Comparison of ENCODE assay signal across 9 mouse cellular contexts in genomic region chrX:36183625-36184024, GRCm38 (mm10). TPM values are rescaled to one million over a fixed set of nuclear protein-coding genes. Genes with fewer than 3 reads are reported as not detected.
DNase-seq lines count a peak whose midpoint lies in the region; ATAC-seq and TF ChIP-seq lines count a peak whose summit lies in the region.
"Had no signal": no experiment of that assay in that cellular context is flagged by ENCODE, and none has a peak within 500 bp of the region (broad histone marks: within the 10 kb centered on the region; RNA-seq: fewer than 3 reads in every experiment).

No protein-coding gene starts in this region.

- no peaks in the 10 kb centered on the region for H3K36me3 ChIP-seq in forebrain, embryonic 13.5 days (ENCODE audit: poor library complexity, severe bottlenecking)
- H3K36me3 ChIP-seq in forebrain, embryonic 12.5 days (replicated peaks): no peaks in the 10 kb centered on the region
- H3K36me3 ChIP-seq: neural tube, embryonic 12.5 days had no signal

- H3K4me3 ChIP-seq in forebrain, embryonic 13.5 days: no peak overlapping the region
- no peak overlapping the region for H3K4me3 ChIP-seq in forebrain, embryonic 12.5 days (replicated peaks)
- H3K4me3 ChIP-seq in lung, adult 2 months (replicated peaks; ENCODE audit: extremely low read depth, low read depth, low read length): no peak overlapping the region
- H3K4me3 ChIP-seq: neural tube, embryonic 12.5 days had no signal

- 0 out of 2 replicates have a peak, but pooled peaks have one; percentile 57 for ATAC-seq in forebrain, embryonic 13.5 days
- ATAC-seq in forebrain, embryonic 12.5 days (ENCODE audit: low FRiP score): no peak

- no peaks in the 10 kb centered on the region for H3K27me3 ChIP-seq in forebrain, embryonic 13.5 days
- no peaks in the 10 kb centered on the region for H3K27me3 ChIP-seq in forebrain, embryonic 12.5 days
- H3K27me3 ChIP-seq: neural tube, embryonic 12.5 days had no signal

- TF ChIP-seq POLR2A in lung, adult 2 months (IDR thresholded peaks at IDR 0.05; ENCODE audit: borderline replicate concordance, extremely low read depth, low read depth, low read length): no peak

- H3K9me3 ChIP-seq in forebrain, embryonic 13.5 days (replicated peaks): no peaks in the 10 kb centered on the region
- no peaks in the 10 kb centered on the region for H3K9me3 ChIP-seq in forebrain, embryonic 12.5 days
- H3K9me3 ChIP-seq: neural tube, embryonic 12.5 days had no signal

- DNase-seq in ovary, postnatal 14 days (ENCODE audit: low spot score): peak; percentile 17
- no peak for DNase-seq in ovary, adult 18-20 months (ENCODE audit: low spot score)
- DNase-seq in adrenal gland, adult 18-20 months (ENCODE audit: low spot score in 2 of 2): peak; percentile 25 to 39
- peak; percentile 39 for DNase-seq in gastrocnemius, postnatal 14 days
- DNase-seq in lung, adult 2 months: peak; percentile 28
- DNase-seq in thymus, postnatal 4 days: peak; percentile 78

- no peak overlapping the region for H3K27ac ChIP-seq in forebrain, embryonic 13.5 days
- no peak overlapping the region for H3K27ac ChIP-seq in forebrain, embryonic 12.5 days
- H3K27ac ChIP-seq: neural tube, embryonic 12.5 days had no signal

- H3K9ac ChIP-seq in forebrain, embryonic 13.5 days: no peak overlapping the region
- no peak overlapping the region for H3K9ac ChIP-seq in forebrain, embryonic 12.5 days
- H3K9ac ChIP-seq: neural tube, embryonic 12.5 days had no signal

- TF ChIP-seq CTCF in lung, adult 2 months (IDR thresholded peaks at IDR 0.05; ENCODE audit: insufficient read depth, low read length): peak; percentile 68

- intact Hi-C loops in gastrocnemius, postnatal 14 days (cut with DNase I; ENCODE audit: low total_unique reads): no loop called here

- no peak overlapping the region for H3K4me2 ChIP-seq in forebrain, embryonic 13.5 days
- no peak overlapping the region for H3K4me2 ChIP-seq in forebrain, embryonic 12.5 days
- H3K4me2 ChIP-seq: neural tube, embryonic 12.5 days had no signal

- H3K4me1 ChIP-seq in forebrain, embryonic 13.5 days: no peaks in the 10 kb centered on the region
- peaks cover 7% of the 10 kb centered on the region; the same call in 1 of the 2 replicates for H3K4me1 ChIP-seq in forebrain, embryonic 12.5 days
- no peaks in the 10 kb centered on the region for H3K4me1 ChIP-seq in lung, adult 2 months (ENCODE audit: control insufficient read depth, insufficient read depth, low read length)
- H3K4me1 ChIP-seq: neural tube, embryonic 12.5 days had no signal

RNA-seq across cellular contexts. Expression of gene Zcchc12, which starts 12.1 kb away (rescaled TPM):
- 91.0 and 133 TPM in 2 replicates for polyA plus RNA-seq in forebrain, embryonic 13.5 days (2015; fragmentation: Nextera tagmentation; extraction: Ambion mirVana)
- polyA plus RNA-seq in forebrain, embryonic 12.5 days (2016; fragmentation: Nextera tagmentation; extraction: Ambion mirVana): 56.2 and 67.6 TPM in 2 replicates
- 1 to 10 TPM; 3.5 to 5.1 TPM for total RNA-seq in adrenal gland, adult 18-20 months (2021)
- not detected for total RNA-seq in gastrocnemius, postnatal 14 days (2021)
- 0.05 and 0.11 TPM in 2 replicates for polyA plus RNA-seq in lung, adult 2 months (2012; rRNA removed)

Comparison
In these comparisons a context has a peak if more than half of its experiments do, and no peak if none do; other contexts are left out.
1. RNA of gene Zcchc12, which starts 12.1 kb away (polyA plus RNA-seq): 91.0 to 133 TPM in forebrain, embryonic 13.5 days and 56.2 to 67.6 TPM in forebrain, embryonic 12.5 days; 0.05 to 0.11 TPM in lung, adult 2 months; every median in the first group is over 10 times any median in the second.